Mouse (Mus musculus): ENCODE data around the gene Nacad. TPM values are rescaled to one million over a fixed set of nuclear protein-coding genes. Genes with fewer than 3 reads are reported as not detected.

Nacad gene
- polyA plus RNA-seq, 1 experiment = 0.96 TPM

GRCm38 (mm10) chr11:6601649-6602480, 4.0 kb downstream of the Nacad start:
- no peaks in the 10 kb centered on the region for H3K79me3 ChIP-seq (ENCODE audit: low read depth)
- H3ac ChIP-seq (ENCODE audit: control insufficient read depth, insufficient read length, low read depth) = no peak overlapping the region
- H3K27me3 ChIP-seq (ENCODE audit: control insufficient read depth, insufficient read depth, insufficient read length) = no peaks in the 10 kb centered on the region
- no peak overlapping the region for H3K4me3 ChIP-seq (ENCODE audit: insufficient read depth, poor library complexity, severe bottlenecking)
- H3K79me2 ChIP-seq (ENCODE audit: control insufficient read depth, insufficient read depth) = no peaks in the 10 kb centered on the region
- H3K36me3 ChIP-seq (ENCODE audit: control insufficient read depth, insufficient read depth) = peaks cover 10% of the 10 kb centered on the region
- no peak for TF ChIP-seq CTCF (IDR thresholded peaks at IDR 0.05; ENCODE audit: control insufficient read depth, insufficient read depth, insufficient read length)
- TF ChIP-seq CEBPB (IDR thresholded peaks at IDR 0.05; ENCODE audit: low read depth) = no peak
- TF ChIP-seq USF1 (IDR thresholded peaks at IDR 0.05; ENCODE audit: low read depth) = no peak
- no peak for TF ChIP-seq MYOD1 (IDR thresholded peaks at IDR 0.05; ENCODE audit: control insufficient read depth, insufficient read length, low read depth)
- TF ChIP-seq MAX (IDR thresholded peaks at IDR 0.05) = no peak
- TF ChIP-seq MYOG (IDR thresholded peaks at IDR 0.05; ENCODE audit: control insufficient read depth, extremely low read depth, insufficient read length) = no peak

DNA sequence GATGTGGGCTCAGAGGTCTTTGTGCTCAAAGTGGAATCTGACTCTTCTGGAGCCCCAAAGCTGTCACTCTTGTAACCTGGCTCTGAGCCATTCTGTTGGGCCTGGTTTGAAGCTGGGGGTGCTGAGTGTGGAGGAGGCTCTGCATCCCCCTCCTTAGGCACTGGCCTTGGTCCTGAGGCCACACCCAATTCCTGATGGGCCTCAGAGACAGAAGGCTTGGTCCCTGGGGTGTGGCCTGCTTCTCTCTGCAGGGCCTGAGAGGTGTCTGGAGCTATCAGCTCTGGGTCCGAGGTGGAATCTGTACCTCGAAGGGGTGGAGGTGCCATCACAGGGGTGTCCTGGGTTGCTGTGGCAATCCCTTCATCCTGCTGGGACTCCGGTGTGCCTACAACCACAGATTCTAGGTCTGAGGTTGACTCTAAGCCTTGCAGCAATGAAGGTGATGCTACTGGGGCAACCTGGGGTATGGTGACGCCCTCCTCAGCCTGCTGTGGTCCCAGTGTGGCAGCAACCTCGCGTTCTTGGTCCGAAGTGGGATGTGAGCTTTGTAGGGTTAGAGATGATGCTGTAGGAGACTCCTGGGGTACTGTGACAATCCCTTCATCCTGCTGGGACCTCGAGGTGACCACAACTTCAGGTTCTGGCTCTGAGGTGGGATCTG, 5.4 kb downstream of the Nacad start:
- Histone ChIP-seq H3ac (ENCODE audit: control insufficient read depth, insufficient read length, low read depth) (no peak overlapping the region), H3K79me3 (ENCODE audit: low read depth) (no peaks in the 10 kb centered on the region)

DNA sequence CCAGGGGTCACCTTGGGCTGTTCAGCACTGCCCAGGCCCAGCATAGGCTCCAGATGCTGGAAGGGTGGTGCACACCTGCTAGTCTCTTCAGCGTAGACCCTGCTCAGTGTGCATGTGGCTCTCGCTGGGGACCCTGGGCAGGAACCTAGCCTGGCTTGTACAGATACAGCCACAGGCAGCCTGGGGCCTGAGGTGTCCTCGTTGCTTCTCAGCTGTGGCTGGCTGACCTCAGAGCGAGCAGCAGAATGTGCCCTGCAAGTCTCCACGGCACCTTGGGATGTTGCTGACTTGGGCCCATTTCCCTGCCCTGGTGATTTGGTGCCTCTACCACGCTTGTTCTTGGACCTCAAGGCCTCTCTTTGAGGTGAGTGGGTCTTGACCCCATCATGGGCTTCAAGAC, 6.0 kb downstream of the Nacad start:
- Histone ChIP-seq H3K79me2 (ENCODE audit: control insufficient read depth, insufficient read depth) (no peaks in the 10 kb centered on the region), H3K36me3 (ENCODE audit: control insufficient read depth, insufficient read depth) (peaks cover 26% of the 10 kb centered on the region), H3ac (ENCODE audit: control insufficient read depth, insufficient read length, low read depth) (no peak overlapping the region), H3K79me3 (ENCODE audit: low read depth) (no peaks in the 10 kb centered on the region), H3K27me3 (ENCODE audit: control insufficient read depth, insufficient read depth, insufficient read length) (no peaks in the 10 kb centered on the region), H3K4me3 (ENCODE audit: insufficient read depth, poor library complexity, severe bottlenecking) (no peak overlapping the region)
- TF ChIP-seq CTCF (IDR thresholded peaks at IDR 0.05; ENCODE audit: control insufficient read depth, insufficient read depth, insufficient read length) = no peak
- no peak for TF ChIP-seq FOSL1 (IDR thresholded peaks at IDR 0.05; ENCODE audit: insufficient read depth, low read length, poor library complexity, severe bottlenecking)
- TF ChIP-seq USF1 (IDR thresholded peaks at IDR 0.05; ENCODE audit: low read depth) = no peak
- no peak for TF ChIP-seq MYOG (IDR thresholded peaks at IDR 0.05; ENCODE audit: control insufficient read depth, extremely low read depth, insufficient read length)
- no peak for TF ChIP-seq MAX (IDR thresholded peaks at IDR 0.05)
- no peak for TF ChIP-seq CEBPB (IDR thresholded peaks at IDR 0.05; ENCODE audit: low read depth)
- no peak for TF ChIP-seq MYOD1 (IDR thresholded peaks at IDR 0.05; ENCODE audit: control insufficient read depth, insufficient read length, low read depth)

More for the DNA sequence above, 5.4 kb downstream of the Nacad start:
- Histone ChIP-seq H3K27me3 (ENCODE audit: control insufficient read depth, insufficient read depth, insufficient read length) (no peaks in the 10 kb centered on the region), H3K79me2 (ENCODE audit: control insufficient read depth, insufficient read depth) (no peaks in the 10 kb centered on the region), H3K4me3 (ENCODE audit: insufficient read depth, poor library complexity, severe bottlenecking) (no peak overlapping the region), H3K36me3 (ENCODE audit: control insufficient read depth, insufficient read depth) (peaks cover 20% of the 10 kb centered on the region)
- no peak for TF ChIP-seq MYOG (IDR thresholded peaks at IDR 0.05; ENCODE audit: control insufficient read depth, extremely low read depth, insufficient read length)
- no peak for TF ChIP-seq CTCF (IDR thresholded peaks at IDR 0.05; ENCODE audit: control insufficient read depth, insufficient read depth, insufficient read length)
- no peak for TF ChIP-seq CEBPB (IDR thresholded peaks at IDR 0.05; ENCODE audit: low read depth)
- TF ChIP-seq FOSL1 (IDR thresholded peaks at IDR 0.05; ENCODE audit: insufficient read depth, low read length, poor library complexity, severe bottlenecking) = no peak
- no peak for TF ChIP-seq MAX (IDR thresholded peaks at IDR 0.05)
- TF ChIP-seq USF1 (IDR thresholded peaks at IDR 0.05; ENCODE audit: low read depth) = no peak
- TF ChIP-seq MYOD1 (IDR thresholded peaks at IDR 0.05; ENCODE audit: control insufficient read depth, insufficient read length, low read depth) = no peak

- H3K79me3 ChIP-seq (ENCODE audit: low read depth) = no peaks in the 10 kb centered on the region
- TF ChIP-seq MYOG (IDR thresholded peaks at IDR 0.05; ENCODE audit: control insufficient read depth, extremely low read depth, insufficient read length) (no peak), MYOD1 (IDR thresholded peaks at IDR 0.05; ENCODE audit: control insufficient read depth, insufficient read length, low read depth) (no peak), FOSL1 (IDR thresholded peaks at IDR 0.05; ENCODE audit: insufficient read depth, low read length, poor library complexity, severe bottlenecking) (no peak), MAX (IDR thresholded peaks at IDR 0.05) (no peak), CTCF (IDR thresholded peaks at IDR 0.05; ENCODE audit: control insufficient read depth, insufficient read depth, insufficient read length) (no peak), USF1 (IDR thresholded peaks at IDR 0.05; ENCODE audit: low read depth) (no peak), CEBPB (IDR thresholded peaks at IDR 0.05; ENCODE audit: low read depth) (no peak)
- H3K4me3 ChIP-seq (ENCODE audit: insufficient read depth, poor library complexity, severe bottlenecking) = no peak overlapping the region
- peaks cover 30% of the 10 kb centered on the region for H3K36me3 ChIP-seq (ENCODE audit: control insufficient read depth, insufficient read depth)
- no peaks in the 10 kb centered on the region for H3K79me2 ChIP-seq (ENCODE audit: control insufficient read depth, insufficient read depth)
- no peak overlapping the region for H3ac ChIP-seq (ENCODE audit: control insufficient read depth, insufficient read length, low read depth)
- no peaks in the 10 kb centered on the region for H3K27me3 ChIP-seq (ENCODE audit: control insufficient read depth, insufficient read depth, insufficient read length)
These were observed 6.7 kb downstream of the Nacad start for GRCm38 (mm10) chr11:6599011-6599681.

DNA sequence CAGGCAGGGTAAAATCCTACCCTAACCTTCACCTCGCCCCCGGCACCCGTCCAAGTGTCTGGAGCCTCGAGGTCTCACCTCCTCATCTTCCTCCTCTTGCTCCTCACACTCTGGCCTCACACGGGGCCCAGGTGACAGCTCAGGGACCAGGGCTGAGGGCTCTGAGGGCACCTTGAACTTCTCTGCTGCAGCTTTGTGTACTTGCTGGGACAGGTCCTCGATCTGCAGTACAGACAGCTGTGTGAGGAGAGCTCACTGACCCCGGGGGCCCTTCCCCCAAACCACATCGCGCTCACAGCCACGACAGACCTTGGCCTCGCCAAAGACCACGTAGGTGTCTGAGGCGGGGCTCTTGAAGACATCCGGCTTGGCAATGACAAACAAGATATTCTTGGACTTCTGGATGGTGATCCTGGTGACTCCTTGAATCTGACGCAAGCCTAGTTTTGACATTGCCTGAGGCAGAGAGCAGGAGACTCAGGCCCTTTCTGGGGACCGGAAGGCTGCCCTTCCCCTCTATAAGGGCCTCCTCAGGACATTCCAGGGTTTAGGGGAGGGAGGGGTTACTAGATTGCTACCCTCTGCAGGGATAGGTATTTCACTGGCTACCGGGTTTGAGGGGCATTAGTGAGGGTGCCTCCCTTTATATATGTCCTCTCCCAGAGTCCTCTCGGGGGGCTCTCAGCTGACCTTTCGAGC, 7.5 kb downstream of the Nacad start:
- Histone ChIP-seq H3K27me3 (ENCODE audit: control insufficient read depth, insufficient read depth, insufficient read length) (no peaks in the 10 kb centered on the region), H3K79me3 (ENCODE audit: low read depth) (no peaks in the 10 kb centered on the region), H3K79me2 (ENCODE audit: control insufficient read depth, insufficient read depth) (no peaks in the 10 kb centered on the region), H3K4me3 (ENCODE audit: insufficient read depth, poor library complexity, severe bottlenecking) (no peak overlapping the region), H3ac (ENCODE audit: control insufficient read depth, insufficient read length, low read depth) (no peak overlapping the region), H3K36me3 (ENCODE audit: control insufficient read depth, insufficient read depth) (peaks cover 39% of the 10 kb centered on the region)
- TF ChIP-seq MYOD1 (IDR thresholded peaks at IDR 0.05; ENCODE audit: control insufficient read depth, insufficient read length, low read depth) (no peak), USF1 (IDR thresholded peaks at IDR 0.05; ENCODE audit: low read depth) (no peak), MYOG (IDR thresholded peaks at IDR 0.05; ENCODE audit: control insufficient read depth, extremely low read depth, insufficient read length) (no peak), CTCF (IDR thresholded peaks at IDR 0.05; ENCODE audit: control insufficient read depth, insufficient read depth, insufficient read length) (no peak), MAX (IDR thresholded peaks at IDR 0.05) (no peak), FOSL1 (IDR thresholded peaks at IDR 0.05; ENCODE audit: insufficient read depth, low read length, poor library complexity, severe bottlenecking) (no peak), CEBPB (IDR thresholded peaks at IDR 0.05; ENCODE audit: low read depth) (no peak)
